Mouse (Mus musculus) left cerebral cortex, postnatal 14 days (tissue): Measurements from ENCODE around the gene Mrps5. TPM values are rescaled to one million over a fixed set of nuclear protein-coding genes. Genes with fewer than 3 reads are reported as not detected.

Source experiments
- DNase-seq, 2 experiments: peaks; one replicate each; pipeline ENCODE4 v3.0.0; 2021 to 2022; ENCODE audit warnings: low spot score in 2 of 2, mixed read lengths in 1 of 2
- intact Hi-C: fragments of 180-260 bp; cut with DNase I; formaldehyde crosslinking; loops from one replicate; pipeline ENCODE4 v1.15.1; 2025
- total RNA-seq, 2 experiments: library from RNA; stranded (reverse); gene quantifications; 2 replicates each; pipeline ENCODE4 v1.2.3; 2021

The Mrps5 gene
- total RNA-seq, 2 experiments from 2014 or later = 84.7 to 103 TPM

DNA sequence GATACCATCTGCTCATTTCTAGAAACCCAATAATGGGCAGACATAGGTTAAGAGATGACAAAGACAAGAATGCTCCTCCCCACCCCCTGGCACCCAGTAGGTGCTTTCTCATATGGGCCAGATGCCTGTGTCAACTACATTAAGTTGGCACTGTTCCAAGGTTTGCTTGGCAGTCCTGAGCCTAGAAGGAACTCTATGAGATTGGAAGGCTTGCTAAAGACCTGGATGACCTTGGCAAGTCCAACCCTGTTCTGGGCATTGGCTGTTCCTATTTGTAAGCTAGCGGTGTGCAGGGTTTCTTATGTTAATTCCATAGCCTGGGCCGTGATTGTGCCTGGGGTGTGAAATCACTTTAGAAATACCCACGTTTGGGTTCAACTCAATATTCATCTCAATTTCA is 67.8 kb downstream of the Mrps5 start:
- DNase-seq = no peak
- intact Hi-C loops = no loop called here

DNA sequence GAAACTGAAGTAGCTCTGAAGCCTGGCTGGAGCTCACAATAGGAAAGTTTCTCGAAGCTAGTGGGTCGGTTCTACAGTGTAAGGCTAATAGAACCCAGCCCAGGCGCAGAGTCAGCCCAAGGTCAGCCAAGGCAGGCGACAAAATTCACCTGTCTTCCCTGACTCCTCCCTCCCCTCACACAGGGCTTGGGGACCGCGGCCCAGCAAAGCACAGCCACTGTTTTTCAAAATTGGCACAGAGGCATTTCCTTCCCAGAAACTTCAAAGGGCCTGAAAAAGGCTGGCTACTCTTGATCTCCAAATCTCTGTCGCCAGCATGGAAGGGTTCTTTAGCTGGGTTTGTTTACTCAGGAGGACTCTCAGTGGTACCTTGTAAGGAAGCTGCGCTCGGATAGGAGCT is 68.4 kb downstream of the Mrps5 start:
- intact Hi-C loops = no loop called here
- no peak for DNase-seq

DNA sequence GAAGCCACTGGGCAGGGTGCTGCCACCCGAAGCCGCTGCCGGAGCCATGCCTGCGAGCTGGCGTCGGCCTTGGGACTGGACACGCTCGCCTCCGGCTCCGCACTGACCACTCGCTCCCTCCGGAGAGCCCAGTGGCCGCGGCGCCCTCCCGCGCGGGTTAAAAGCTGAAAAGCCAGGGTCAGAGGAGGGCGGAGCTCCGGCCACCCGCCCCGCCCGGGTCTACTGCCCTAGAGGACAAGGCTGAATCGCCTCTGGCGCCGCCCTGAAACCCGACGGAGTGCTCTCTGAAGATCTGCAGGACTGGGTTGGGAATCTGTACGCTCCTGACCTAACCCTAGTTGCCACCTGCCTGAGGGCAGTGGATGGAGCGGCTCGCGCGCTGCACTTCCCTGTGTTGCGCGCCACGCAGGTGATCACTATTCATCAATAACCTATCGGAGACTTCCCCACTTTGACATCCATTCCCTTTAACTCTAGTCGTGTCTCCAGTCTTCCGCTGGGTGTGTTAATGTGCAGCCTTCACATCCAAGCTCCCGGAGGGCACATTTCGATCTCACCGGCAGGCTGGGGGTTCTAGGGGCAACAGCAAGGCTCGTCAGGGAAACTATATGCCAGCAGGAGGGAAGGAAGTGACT is 69.2 kb downstream of the Mrps5 start, which contains the start of gene Mal:
Gene Mal (minus strand): TSS at position 610 of the 635 bp plus-strand sequence.
- intact Hi-C loops = no loop called here

More for the DNA sequence above, 69.2 kb downstream of the Mrps5 start, which contains the start of gene Mal:
- peak in 1 of 2 experiments; percentile 4 for DNase-seq

Other genes starting within 250 kb of the Mrps5 start
- gene Astl, start 248.6 kb upstream of the Mrps5 start, total RNA-seq = not detected
- under 1 TPM; 0.42 to 0.46 TPM for gene Adra2b, start 224.0 kb upstream of the Mrps5 start, total RNA-seq
- gene Gpat2, start 162.0 kb upstream of the Mrps5 start, total RNA-seq = under 1 TPM; 0.22 to 0.25 TPM
- gene Fahd2a, start 142.7 kb upstream of the Mrps5 start, total RNA-seq = 10 to 100 TPM; 16.7 to 17.6 TPM
- gene Kcnip3, start 65.1 kb upstream of the Mrps5 start, total RNA-seq = 10 to 100 TPM; 81.4 to 96.2 TPM
- under 1 TPM; 0.08 to 0.18 TPM for gene Prom2, start 45.8 kb upstream of the Mrps5 start, total RNA-seq
- 1 to 10 TPM; 7.4 to 7.7 TPM for gene Zfp661, start 128 bp upstream of the Mrps5 start, total RNA-seq
- 10 to 100 TPM; 21.4 to 46.7 TPM for gene Mal, start 69.5 kb downstream of the Mrps5 start, total RNA-seq
- gene Mall, start 142.7 kb downstream of the Mrps5 start, total RNA-seq = 1 to 10 TPM in 1 of 2 experiments, under 1 TPM in 1; 0.80 to 1.2 TPM
- 10 to 100 TPM; 17.6 to 20.1 TPM for gene Nphp1, start 201.7 kb downstream of the Mrps5 start, total RNA-seq
- 10 to 100 TPM; 46.8 to 49.7 TPM for gene Mtln, start 205.3 kb downstream of the Mrps5 start, total RNA-seq
- 1 to 10 TPM in 1 of 2 experiments, under 1 TPM in 1; 0.63 to 1.3 TPM for gene Bub1, start 244.6 kb downstream of the Mrps5 start, total RNA-seq